Mouse (Mus musculus) testis, postnatal 10 days (tissue): ENCODE measurements around the gene Grin3a.
"Not testable (repeated sequence)": the region's sequence is repeated elsewhere in the genome, so short reads cannot be mapped to it uniquely, and the experiment has no call there.

Source experiments
- DNase-seq: peaks from one replicate; pipeline ENCODE4 v3.0.0; 2021; ENCODE audit warnings: low spot score

The Grin3a gene

DNA sequence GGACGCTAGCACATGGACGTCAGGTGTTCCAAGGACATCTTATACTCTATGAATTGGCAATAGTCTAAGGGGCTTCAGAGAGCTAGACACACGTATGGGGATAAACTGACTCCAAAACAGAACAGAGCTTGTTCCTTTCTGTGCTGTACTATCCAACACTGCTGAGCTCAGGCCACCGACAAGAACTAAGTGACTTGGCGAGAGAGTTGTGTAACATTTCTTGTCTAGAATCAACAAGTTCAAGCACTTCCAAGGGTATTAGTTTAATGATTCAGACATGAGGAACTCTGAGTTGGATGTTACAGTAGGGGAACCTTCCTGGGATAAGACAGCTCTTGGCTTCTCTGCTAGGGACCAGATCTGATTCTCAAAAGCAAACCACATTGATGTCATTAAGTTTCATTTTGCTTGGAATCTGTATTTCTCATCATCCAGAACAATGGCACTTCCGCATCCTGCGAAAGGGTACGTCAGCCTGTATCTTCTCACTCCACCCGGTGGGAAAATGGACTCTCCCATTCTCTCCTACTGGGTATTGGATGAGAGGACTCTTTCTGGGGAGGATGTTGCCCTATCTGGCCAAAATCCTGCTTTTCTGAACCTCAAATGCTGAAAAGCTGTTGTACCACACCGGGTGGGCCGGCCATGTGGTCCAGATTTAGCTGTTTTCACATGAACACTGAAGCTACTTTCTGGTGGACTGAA lies 165.2 kb downstream of the Grin3a start:
- no peak for DNase-seq

DNA sequence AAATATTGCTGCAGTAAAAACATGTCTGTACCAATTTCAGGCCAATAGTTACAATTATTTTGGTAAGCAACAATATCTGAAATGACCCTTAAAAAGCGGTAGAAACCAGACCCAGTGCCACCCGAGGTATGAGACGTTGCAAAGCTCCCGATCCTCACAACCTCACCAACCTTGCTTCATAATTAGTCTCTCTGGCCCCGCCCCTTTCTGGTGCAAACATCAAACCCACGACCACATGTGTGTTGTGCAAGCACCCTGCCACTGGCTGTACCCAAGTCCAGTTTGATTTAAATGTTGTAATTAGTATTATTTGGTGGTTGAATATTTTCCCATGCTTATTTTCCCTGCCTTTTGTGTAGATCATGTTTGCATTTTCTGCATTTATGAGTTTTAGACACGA lies 168.8 kb downstream of the Grin3a start:
- no peak for DNase-seq

DNA sequence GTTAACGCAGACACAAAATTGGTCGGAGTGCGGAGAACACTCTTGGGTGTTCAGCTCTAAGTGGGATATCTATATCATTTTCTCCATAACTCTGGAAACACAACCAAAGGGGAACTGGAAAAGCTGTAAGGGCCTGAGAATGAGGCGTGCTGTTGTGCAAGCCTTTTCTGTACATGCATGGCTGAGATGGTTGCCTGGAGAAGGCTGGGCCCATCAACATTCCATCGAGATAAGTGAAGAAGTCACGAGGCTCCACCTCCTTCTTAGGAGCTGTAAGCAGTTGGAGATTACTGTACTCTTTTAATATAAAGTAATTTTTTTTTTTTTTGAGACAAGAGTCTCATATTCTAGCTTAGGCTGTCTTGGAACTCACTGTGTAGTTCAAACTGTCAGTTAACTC lies 169.5 kb downstream of the Grin3a start:
- no peak for DNase-seq

DNA sequence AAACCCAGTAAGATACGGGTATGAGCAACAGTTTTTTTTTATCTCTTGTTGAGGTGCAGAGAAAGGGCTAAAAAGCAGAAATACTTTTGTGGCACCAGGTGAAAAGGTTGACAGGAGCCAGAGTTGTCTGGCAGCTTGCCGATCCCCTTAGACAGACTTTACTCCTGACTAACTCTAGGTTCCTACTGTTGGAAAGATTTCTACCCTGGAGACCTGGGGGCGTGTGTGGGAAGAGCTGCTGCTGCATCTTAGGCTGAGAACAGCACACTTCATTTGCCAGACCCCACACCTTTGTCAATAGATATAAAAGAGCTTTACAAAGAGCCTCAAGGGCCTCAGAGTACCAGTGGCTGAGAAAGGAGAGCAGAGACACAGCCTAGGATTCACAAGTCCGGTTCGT lies 180.7 kb downstream of the Grin3a start:
- DNase-seq = peak; percentile 50

DNA sequence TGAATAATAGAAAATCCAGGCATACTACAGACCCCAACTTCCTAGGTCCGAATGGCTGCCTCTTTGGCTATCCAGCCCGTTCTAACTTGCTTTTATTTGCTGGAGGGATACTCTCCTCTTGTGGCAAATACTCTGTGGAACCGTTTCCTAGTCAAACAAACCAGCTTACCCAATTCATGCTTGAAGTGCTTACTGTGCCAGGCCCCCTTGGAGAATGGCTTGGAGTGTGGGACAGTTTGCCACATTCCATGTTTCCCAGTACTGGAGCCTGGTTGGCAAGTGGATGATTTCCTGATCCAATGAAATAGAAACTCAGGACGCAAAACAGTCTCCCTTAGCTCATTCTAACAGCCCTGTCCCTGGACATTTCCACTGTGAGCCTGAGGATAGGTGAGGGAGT lies 183.3 kb downstream of the Grin3a start:
- no peak for DNase-seq

DNA sequence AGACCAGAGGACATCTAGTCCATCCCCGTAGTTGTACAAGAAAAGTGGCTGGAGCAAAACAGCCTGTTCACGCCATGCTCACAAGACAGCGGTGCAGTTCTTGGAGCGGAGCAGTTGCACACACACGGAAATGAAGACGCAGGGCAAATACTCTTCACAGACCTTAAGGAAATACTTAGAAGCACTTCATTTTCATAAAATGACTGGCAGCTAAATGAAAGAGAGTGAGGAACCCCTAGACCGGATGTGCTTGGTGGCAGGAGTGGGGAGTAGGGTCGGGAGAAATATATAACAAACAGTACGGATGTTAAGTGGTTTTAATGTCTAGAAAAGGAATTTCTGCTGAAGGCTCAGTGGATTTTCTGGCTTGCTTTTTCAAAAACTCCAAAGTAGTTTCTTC lies 183.9 kb downstream of the Grin3a start:
- no peak for DNase-seq

DNA sequence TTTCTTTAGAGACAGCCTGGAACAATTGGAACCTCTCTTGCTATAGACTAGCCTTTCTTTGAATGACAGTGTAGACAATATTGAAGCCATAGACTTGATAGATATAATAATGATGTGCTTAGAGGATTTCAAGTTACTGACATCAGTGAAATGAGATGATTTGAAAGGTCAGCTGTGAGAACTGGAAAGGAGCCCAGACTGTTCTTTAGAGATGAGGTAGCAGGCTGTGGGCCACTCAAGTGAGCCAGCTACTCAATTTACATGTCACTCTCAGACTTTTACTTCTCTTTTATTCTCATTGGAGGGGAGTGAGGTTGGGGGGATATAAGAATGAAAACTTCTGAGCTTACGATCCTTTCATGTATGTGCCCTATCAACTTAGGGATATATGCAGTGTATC lies 186.1 kb downstream of the Grin3a start:
- DNase-seq = no peak

DNA sequence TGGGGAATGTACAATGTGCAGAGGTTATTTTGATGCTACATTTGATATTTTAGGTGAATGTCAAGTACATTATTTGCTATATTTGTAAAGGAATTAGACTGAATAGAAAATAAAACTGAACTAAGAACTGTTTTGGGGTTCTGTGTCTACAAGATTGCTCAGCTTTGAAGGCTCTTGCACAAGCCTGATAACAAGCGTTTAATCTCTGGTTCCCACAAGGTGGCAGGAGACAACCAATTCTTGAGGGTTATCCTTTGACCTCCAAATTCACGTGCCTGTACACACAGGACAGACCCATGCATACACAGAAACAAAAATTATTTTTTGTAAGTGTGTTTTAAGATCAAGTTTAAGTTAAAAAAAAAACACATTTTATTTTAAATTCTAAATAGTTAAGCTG lies 205.6 kb downstream of the Grin3a start:
- DNase-seq = no peak

DNA sequence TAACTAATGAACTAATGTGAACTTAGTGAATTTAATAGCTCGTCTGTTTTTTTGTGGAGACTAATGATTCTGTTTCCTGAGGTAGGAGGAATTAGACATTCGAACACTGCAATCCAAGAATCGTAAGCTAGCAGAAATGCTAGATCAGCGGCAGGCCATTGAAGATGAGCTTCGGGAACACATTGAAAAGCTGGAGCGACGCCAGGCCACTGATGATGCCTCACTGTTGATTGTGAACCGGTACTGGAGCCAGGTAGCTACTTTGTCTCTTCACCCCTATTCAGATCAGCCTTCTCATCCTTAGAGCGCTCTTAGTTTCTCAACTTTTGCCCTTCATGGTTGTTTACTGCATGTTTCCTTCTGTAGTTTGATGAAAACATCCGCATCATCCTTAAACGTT lies 207.7 kb downstream of the Grin3a start:
- no peak for DNase-seq

DNA sequence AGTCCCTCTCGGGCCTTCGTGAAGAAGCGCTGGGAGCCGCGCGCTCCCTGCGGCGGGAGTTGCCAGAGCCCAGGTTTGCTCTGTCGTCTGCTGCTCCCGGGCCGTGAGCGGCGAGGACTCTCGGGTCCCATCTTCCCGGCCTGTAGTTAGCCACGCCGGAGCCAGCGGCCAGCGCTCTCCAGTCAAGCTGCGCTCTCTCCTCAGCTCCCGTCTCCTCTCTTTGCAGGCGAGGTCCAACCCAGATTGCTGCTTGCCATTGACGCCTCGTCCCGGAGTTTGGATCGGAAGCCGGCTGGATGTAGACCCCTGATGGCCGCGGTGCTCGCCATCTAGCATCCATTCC lies 213.4 kb downstream of the Grin3a start:
- no peak for DNase-seq

DNA sequence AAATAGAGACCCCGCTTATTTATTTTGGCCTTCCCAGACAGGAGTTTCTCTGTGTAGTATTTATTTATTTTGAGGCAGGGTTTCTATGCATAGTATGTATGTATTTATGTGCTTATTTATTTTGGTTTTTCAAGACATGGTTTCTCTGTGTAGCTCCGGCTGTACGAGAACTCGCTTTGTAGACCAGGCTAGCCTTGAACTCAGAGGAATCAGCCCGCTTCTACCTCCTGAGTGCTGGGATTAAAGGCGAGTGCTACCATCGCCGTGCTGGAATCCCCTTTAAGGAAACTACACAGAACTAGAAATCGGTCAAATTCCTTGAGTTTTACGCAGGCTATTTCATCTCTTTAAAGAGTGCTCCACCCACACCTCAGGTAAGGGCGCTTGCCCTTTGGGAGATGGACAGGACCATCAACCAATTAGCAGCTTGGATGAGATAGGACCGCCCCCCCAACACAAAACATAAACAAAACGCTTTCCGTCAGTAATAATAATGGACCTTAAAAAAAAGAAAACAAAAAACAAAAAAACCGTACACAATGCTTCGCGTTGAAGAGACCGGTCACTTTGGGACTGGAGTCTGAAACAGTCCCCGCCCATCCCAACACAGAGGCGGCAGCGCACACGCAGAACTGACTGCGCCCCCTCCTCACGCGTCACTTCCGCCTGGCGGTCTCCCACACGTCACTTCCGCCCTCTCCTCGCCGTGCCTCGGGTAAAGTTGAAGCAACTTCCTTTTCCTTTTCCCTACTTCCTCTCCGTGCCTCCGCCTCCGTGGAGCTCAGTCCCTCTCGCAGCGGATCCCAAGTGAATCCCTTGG lies 214.0 kb downstream of the Grin3a start, which contains the start of gene Rnf20:
TSS of gene Rnf20 (plus strand) at position 688 of the 820 bp plus-strand sequence.
- peak; percentile 95 for DNase-seq

DNA sequence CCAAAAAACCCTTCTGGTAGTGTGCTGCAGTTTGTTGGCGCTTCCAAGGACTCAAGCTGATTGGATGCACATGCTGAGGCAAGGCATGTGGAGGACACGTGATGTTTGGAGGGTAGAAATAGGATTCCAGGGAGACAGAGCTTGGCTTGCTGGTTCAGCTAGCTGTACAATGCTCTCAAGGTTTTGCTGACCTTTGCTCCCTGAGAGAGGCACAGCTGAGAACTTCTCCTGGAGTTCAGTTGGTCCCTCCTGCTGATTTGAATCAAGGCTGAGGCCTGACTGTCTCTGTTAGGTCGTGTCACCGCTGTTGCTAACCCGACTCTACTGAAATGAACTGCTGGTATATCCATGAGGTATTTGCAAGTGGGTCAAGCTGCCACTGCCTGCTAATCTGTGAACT lies 216.6 kb downstream of the Grin3a start:
- DNase-seq = no peak

DNA sequence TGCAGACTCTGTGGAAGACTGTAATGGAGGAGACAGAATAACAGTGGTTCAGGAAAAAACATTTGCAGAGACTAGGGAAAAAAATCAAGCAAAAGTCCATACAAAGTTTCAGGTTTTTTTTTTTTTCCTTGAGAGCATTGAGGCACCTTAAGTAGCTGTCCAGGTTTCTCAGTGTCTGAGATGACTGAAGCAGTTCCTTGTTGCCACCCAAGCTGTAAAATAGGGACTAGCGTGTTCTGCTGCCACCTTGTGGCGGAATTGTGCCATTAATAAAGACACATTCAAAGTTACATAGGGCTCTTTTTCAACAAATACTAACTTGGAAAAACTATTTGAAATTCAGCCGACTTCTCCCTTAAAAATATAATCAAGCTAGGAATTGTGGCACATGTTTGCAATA lies 218.6 kb downstream of the Grin3a start:
- peak; percentile 86 for DNase-seq

DNA sequence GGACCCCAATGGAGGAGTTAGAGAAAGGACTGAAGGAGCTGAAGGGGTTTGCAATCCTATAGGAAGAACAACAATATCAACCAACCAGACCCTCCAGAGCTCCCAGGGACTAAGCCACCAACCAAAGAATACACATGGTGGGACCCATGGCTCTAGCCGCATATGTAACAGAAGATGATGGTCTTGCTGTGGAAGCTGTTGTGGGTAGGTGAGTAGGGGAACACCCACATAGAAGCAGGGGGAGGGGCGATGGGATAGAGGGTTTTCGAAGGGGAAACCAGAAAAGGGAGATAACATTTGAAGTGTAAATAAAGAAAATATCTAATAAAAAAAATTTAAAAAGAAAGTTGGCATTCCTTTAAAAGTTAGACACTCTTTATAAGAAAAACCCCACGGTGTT lies 220.6 kb downstream of the Grin3a start:
- DNase-seq = not testable (repeated sequence)

DNA sequence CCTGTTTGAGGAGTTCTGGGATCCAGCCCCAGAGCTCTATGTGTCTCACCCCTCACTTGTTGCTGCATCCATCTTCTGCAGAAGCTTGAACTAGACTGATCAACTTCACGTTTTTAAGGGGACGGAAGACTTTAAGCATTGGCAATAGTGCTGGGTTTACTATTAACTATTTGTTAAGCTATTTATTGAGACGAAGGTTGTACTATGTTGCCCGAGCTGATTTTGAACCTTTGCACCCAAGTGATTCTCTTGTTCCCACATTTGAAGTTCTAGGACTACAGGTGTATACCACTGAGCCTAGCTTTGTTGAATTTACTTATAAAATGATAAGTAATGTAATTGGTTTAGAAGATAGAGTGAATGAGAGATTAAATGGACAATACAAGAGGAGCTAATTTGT lies 221.6 kb downstream of the Grin3a start:
- DNase-seq = no peak

DNA sequence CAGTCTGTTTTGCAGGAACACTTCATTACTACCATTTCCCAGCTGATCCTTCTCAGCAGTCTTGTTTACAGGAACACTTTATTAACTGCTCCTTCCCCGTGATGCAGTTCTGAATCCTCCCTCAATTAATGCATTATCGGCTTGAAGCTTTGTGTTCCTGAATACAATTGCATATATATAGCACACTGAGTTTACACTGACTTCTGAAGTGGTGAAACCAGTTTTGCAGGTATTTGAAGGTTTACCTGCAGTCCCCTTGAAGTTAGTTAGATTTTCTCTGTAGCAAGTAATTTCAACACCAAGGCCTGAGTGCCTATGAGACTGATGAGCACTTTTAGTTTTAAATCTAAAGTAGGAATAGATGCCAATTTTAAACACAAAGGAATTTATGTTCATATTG lies 223.3 kb downstream of the Grin3a start:
- DNase-seq = no peak

DNA sequence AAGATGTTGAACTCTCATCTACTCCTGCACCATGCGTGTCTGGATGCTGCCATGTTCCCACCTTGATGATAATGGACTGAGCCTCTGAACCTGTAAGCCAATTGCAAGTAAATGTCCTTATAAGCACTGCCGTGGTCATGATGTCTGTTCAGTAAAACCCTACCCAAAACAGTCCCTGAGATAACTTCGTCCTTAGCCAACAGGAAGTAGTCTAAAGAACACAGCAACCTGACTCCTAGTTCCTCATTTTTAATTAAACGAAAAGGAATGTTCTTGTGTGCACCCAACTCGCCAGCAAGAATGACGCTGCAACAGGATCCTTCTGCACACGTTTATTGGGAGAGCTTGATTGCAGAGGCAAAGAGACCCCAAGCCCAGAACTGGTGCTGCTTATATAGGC lies 225.7 kb downstream of the Grin3a start:
- DNase-seq = not testable (repeated sequence)

DNA sequence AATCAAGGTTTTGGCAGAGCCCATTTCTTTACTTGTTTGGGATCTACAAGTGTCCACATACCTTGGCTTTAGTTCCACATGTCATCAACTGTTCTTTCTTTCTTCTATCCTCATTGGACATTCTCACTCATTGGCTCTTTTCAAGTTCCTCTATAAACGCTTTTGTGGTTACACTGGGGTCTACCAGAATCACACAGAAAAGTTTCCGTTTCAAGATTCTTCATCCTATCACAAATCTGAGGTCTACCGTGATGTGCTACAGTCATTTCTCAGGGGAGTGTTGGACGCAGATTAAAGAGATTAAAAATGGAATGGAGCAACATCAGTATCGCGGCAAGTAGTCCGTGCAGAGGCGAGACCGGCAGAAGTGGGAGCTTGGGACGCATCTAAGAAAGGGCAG lies 228.6 kb downstream of the Grin3a start:
- DNase-seq = no peak
